Mouse (Mus musculus): ENCODE measurements around the gene Gm20431. TPM values are rescaled to one million over a fixed set of nuclear protein-coding genes. Genes with fewer than 3 reads are reported as not detected.
"Not testable (repeated sequence)": the region's sequence is repeated elsewhere in the genome, so short reads cannot be mapped to it uniquely, and the experiment has no call there.

Gm20431 gene
- polyA plus RNA-seq, 1 experiment from 2014 or later, result 6.1 TPM

GRCm38 (mm10) chr2:167622965-167623364 lies 38.3 kb downstream of the Gm20431 start:
- Histone ChIP-seq H3K36me3 (ENCODE audit: control insufficient read depth, insufficient read depth, low read length) (peaks cover 10% of the 10 kb centered on the region; the same call in 1 of the 2 replicates), H3K9me3 (ENCODE audit: control insufficient read depth, low read length) (no peaks in the 10 kb centered on the region), H3K4me1 (ENCODE audit: control insufficient read depth, insufficient read depth, low read length) (peaks cover 10% of the 10 kb centered on the region; the same call in 1 of the 2 replicates), H3K4me3 (ENCODE audit: low read length) (no peak overlapping the region), H3K27me3 (ENCODE audit: control insufficient read depth, insufficient read depth, low read length) (no peaks in the 10 kb centered on the region), H3K9ac (ENCODE audit: low read depth, low read length) (no peak overlapping the region), H3K27ac (ENCODE audit: low read depth, low read length) (no peak overlapping the region), H3K4me2 (replicated peaks; ENCODE audit: low read depth, low read length) (no peak overlapping the region)
- 67% methylated on average over 5 of the region's 5 CpGs for WGBS
- no peak for ATAC-seq (ENCODE audit: low FRiP score, low TSS enrichment)

DNA sequence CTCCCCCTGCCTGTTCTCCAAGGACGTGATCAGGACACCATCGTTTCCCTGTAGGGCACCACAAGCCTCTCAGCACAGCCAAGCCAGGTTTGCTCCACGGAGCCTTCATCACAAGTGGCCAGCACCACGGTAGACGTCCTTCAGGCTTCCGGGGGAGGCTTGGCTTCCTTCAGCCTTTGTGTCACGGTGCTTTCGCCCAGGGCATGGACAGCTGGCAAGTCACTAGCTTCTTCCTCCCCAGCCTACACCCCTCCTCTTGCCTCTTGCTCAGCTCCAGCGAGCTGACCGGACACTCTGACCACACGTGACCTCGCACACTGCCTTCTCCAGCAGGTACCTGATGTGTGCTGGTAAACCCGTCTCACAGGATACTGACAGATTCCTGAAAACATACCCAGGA lies 38.9 kb downstream of the Gm20431 start:
- Histone ChIP-seq H3K36me3 (ENCODE audit: control insufficient read depth, insufficient read depth, low read length) (peaks cover 12% of the 10 kb centered on the region; the same call in 1 of the 2 replicates), H3K9ac (ENCODE audit: low read depth, low read length) (no peak overlapping the region), H3K27ac (ENCODE audit: low read depth, low read length) (no peak overlapping the region), H3K4me3 (ENCODE audit: low read length) (no peak overlapping the region), H3K4me1 (ENCODE audit: control insufficient read depth, insufficient read depth, low read length) (peaks cover 10% of the 10 kb centered on the region; the same call in 1 of the 2 replicates), H3K4me2 (replicated peaks; ENCODE audit: low read depth, low read length) (no peak overlapping the region), H3K27me3 (ENCODE audit: control insufficient read depth, insufficient read depth, low read length) (no peaks in the 10 kb centered on the region), H3K9me3 (ENCODE audit: control insufficient read depth, low read length) (no peaks in the 10 kb centered on the region)
- ATAC-seq (ENCODE audit: low FRiP score, low TSS enrichment), result no peak
- 56% methylated on average over 13 of the region's 13 CpGs for WGBS

DNA sequence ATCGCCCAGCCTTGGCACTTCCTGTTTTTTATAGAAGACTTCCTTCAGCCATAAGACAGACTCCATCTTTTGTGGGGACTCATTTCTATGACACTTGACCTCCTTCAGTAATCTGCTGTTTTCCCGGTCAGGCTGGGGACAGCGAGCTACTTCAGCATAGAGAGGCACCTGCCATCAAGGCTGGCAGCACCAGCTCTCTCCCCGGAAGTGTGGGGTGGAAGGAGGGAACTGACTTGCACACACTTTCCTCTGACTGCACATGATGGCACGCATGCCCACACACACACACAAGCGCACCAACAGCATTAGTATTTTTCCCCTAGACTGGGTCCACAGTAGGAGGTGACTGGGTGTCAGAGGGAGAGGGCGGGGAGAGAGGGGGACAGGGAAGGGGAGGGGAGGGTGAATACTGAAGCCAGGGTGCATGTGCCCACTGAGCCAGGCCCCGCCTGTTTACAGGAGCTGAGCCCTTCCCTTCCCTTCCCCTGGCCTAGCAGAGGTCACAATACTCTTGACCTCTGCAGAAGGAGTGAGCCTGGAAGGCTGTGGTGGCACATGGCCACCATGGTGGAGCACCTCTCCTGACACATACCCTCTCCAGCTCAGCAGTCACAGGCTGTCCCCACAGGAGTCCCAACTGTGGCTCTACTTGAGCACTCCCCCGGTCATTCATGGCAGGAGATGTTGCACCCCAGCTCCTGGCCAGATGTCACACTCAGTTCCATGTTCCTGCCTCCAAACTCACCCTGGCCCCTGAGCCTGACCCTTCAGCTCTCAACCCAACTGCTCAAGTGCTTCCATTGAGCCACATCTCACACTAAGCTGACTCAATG lies 39.8 kb downstream of the Gm20431 start:
- WGBS, result 81% methylated on average over 9 of the region's 9 CpGs
- Histone ChIP-seq H3K4me2 (replicated peaks; ENCODE audit: low read depth, low read length) (no peak overlapping the region), H3K4me3 (ENCODE audit: low read length) (no peak overlapping the region), H3K9ac (ENCODE audit: low read depth, low read length) (no peak overlapping the region), H3K4me1 (ENCODE audit: control insufficient read depth, insufficient read depth, low read length) (peaks cover 10% of the 10 kb centered on the region; the same call in 1 of the 2 replicates), H3K36me3 (ENCODE audit: control insufficient read depth, insufficient read depth, low read length) (peaks cover 16% of the 10 kb centered on the region), H3K27me3 (ENCODE audit: control insufficient read depth, insufficient read depth, low read length) (no peaks in the 10 kb centered on the region), H3K27ac (ENCODE audit: low read depth, low read length) (no peak overlapping the region), H3K9me3 (ENCODE audit: control insufficient read depth, low read length) (no peaks in the 10 kb centered on the region)
- ATAC-seq (ENCODE audit: low FRiP score, low TSS enrichment), result no peak

GRCm38 (mm10) chr2:167617472-167617871 lies 43.8 kb downstream of the Gm20431 start:
- no peak overlapping the region for H3K4me3 ChIP-seq (ENCODE audit: low read length)
- WGBS, result 78% methylated on average over 4 of the region's 4 CpGs
- no peaks in the 10 kb centered on the region for H3K9me3 ChIP-seq (ENCODE audit: control insufficient read depth, low read length)
- no peak overlapping the region for H3K27ac ChIP-seq (ENCODE audit: low read depth, low read length)
- H3K4me2 ChIP-seq (replicated peaks; ENCODE audit: low read depth, low read length), result no peak overlapping the region
- peaks cover 6% of the 10 kb centered on the region; the same call in 1 of the 2 replicates for H3K4me1 ChIP-seq (ENCODE audit: control insufficient read depth, insufficient read depth, low read length)
- no peaks in the 10 kb centered on the region for H3K27me3 ChIP-seq (ENCODE audit: control insufficient read depth, insufficient read depth, low read length)
- H3K9ac ChIP-seq (ENCODE audit: low read depth, low read length), result no peak overlapping the region
- peaks cover 43% of the 10 kb centered on the region for H3K36me3 ChIP-seq (ENCODE audit: control insufficient read depth, insufficient read depth, low read length)
- ATAC-seq (ENCODE audit: low FRiP score, low TSS enrichment), result no peak

DNA sequence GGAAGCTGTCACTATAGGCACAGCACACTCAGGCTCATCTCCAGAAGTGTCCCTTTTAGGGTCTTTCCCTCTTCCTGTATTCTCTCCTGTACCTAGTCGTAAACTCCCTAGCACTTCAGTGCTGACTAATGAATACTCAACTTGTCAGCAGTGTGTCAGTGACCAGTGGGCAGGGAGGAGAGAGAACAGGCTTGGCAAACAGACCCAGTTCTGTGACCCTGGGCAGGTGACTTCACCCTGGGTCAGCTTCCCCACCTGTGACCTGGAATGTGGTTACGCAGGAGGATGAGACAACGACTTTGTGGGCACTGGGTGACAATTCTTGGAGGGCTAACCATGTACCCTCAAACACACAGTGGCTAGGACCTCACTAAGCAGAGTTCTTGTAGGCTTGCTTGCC lies 44.3 kb downstream of the Gm20431 start:
- H3K4me1 ChIP-seq (ENCODE audit: control insufficient read depth, insufficient read depth, low read length), result peaks cover 1% of the 10 kb centered on the region; the same call in 1 of the 2 replicates
- no peak for ATAC-seq (ENCODE audit: low FRiP score, low TSS enrichment)
- H3K4me2 ChIP-seq (replicated peaks; ENCODE audit: low read depth, low read length), result no peak overlapping the region
- H3K27me3 ChIP-seq (ENCODE audit: control insufficient read depth, insufficient read depth, low read length), result no peaks in the 10 kb centered on the region
- H3K27ac ChIP-seq (ENCODE audit: low read depth, low read length), result no peak overlapping the region
- H3K36me3 ChIP-seq (ENCODE audit: control insufficient read depth, insufficient read depth, low read length), result peaks cover 43% of the 10 kb centered on the region
- H3K9me3 ChIP-seq (ENCODE audit: control insufficient read depth, low read length), result no peaks in the 10 kb centered on the region
- H3K9ac ChIP-seq (ENCODE audit: low read depth, low read length), result no peak overlapping the region
- 79% methylated on average over 3 of the region's 3 CpGs for WGBS
- no peak overlapping the region for H3K4me3 ChIP-seq (ENCODE audit: low read length)

DNA sequence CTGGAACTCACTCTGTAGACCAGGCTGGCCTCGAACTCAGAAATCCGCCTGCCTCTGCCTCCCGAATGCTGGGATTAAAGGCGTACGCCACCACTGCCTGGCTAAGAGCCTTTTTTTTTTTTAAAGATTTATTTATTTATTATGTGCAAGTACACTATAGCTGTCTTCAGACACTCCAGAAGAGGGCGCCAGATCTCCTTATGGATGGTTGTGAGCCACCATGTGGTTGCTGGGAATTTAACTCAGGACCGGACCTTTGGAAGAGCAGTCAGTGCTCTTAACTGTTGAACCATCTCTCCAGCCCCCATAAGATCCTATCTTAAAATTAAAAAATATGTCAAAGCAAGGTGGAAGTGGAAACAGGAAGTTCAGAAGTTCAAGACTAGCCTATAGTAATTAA lies 48.0 kb downstream of the Gm20431 start:
- H3K4me2 ChIP-seq (replicated peaks; ENCODE audit: low read depth, low read length); H3K27me3 ChIP-seq (ENCODE audit: control insufficient read depth, insufficient read depth, low read length); ATAC-seq (ENCODE audit: low FRiP score, low TSS enrichment); H3K27ac ChIP-seq (ENCODE audit: low read depth, low read length); H3K9me3 ChIP-seq (ENCODE audit: control insufficient read depth, low read length); H3K9ac ChIP-seq (ENCODE audit: low read depth, low read length); H3K4me1 ChIP-seq (ENCODE audit: control insufficient read depth, insufficient read depth, low read length); H3K4me3 ChIP-seq (ENCODE audit: low read length): not testable (repeated sequence)
- peaks cover 56% of the 10 kb centered on the region for H3K36me3 ChIP-seq (ENCODE audit: control insufficient read depth, insufficient read depth, low read length)
- WGBS, result 93% methylated on average over 6 of the region's 7 CpGs

DNA sequence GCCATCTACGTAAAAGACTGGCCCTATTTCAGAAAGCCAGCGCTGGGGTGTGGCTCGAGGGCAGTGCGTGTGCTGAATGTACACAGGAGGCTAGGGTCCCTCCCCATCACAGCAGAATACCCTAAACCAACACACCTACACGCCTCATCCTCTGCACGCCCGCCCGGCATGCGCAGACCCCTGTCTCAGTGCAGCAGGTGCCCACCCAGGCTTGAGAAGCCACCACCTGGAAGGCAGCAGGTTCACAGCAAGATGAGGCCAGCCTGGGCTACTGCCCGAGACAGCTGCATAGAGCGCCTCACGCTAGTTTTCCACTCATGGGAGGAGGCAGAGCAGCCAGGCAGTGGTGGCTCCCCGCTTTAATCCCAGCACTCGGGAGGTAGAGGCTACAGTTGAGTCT lies 49.2 kb downstream of the Gm20431 start:
- Histone ChIP-seq H3K27ac (ENCODE audit: low read depth, low read length) (no peak overlapping the region), H3K4me1 (ENCODE audit: control insufficient read depth, insufficient read depth, low read length) (no peaks in the 10 kb centered on the region), H3K4me2 (replicated peaks; ENCODE audit: low read depth, low read length) (no peak overlapping the region), H3K27me3 (ENCODE audit: control insufficient read depth, insufficient read depth, low read length) (no peaks in the 10 kb centered on the region), H3K9ac (ENCODE audit: low read depth, low read length) (no peak overlapping the region), H3K36me3 (ENCODE audit: control insufficient read depth, insufficient read depth, low read length) (peaks cover 52% of the 10 kb centered on the region), H3K9me3 (ENCODE audit: control insufficient read depth, low read length) (no peaks in the 10 kb centered on the region), H3K4me3 (ENCODE audit: low read length) (no peak overlapping the region)
- 95% methylated on average over 14 of the region's 14 CpGs for WGBS
- no peak for ATAC-seq (ENCODE audit: low FRiP score, low TSS enrichment)

GRCm38 (mm10) chr2:167611287-167611686 lies 50.0 kb downstream of the Gm20431 start:
- Histone ChIP-seq H3K9me3 (ENCODE audit: control insufficient read depth, low read length) (no peaks in the 10 kb centered on the region), H3K4me1 (ENCODE audit: control insufficient read depth, insufficient read depth, low read length) (no peaks in the 10 kb centered on the region), H3K4me2 (replicated peaks; ENCODE audit: low read depth, low read length) (no peak overlapping the region), H3K27me3 (ENCODE audit: control insufficient read depth, insufficient read depth, low read length) (no peaks in the 10 kb centered on the region), H3K36me3 (ENCODE audit: control insufficient read depth, insufficient read depth, low read length) (peaks cover 50% of the 10 kb centered on the region), H3K9ac (ENCODE audit: low read depth, low read length) (no peak overlapping the region), H3K27ac (ENCODE audit: low read depth, low read length) (no peak overlapping the region), H3K4me3 (ENCODE audit: low read length) (no peak overlapping the region)
- 92% methylated on average over 10 of the region's 10 CpGs for WGBS
- ATAC-seq (ENCODE audit: low FRiP score, low TSS enrichment), result 0 out of 2 replicates have a peak, but pooled peaks have one; percentile 47

DNA sequence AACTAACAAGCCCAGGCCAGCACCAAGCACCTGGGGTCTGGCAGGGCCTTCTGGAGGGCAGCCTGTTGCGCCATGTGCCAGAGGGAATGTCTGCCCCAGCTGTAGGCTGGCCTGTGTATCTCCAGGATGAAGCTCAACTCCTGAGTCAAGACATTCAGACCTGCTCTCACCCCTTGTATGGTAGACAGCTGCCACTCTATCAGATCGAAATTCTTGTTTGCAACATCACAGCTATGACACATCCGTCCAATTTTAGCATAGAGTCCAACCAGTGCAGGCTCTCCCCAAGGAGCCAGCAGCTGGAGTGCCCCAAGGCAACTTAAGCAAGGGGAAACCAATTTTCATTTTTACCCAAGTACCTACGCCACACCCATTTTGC lies 54.6 kb downstream of the Gm20431 start:
- H3K36me3 ChIP-seq (ENCODE audit: control insufficient read depth, insufficient read depth, low read length), result peaks cover 25% of the 10 kb centered on the region
- no peak overlapping the region for H3K9ac ChIP-seq (ENCODE audit: low read depth, low read length)
- WGBS, result 86% methylated on average over 4 of the region's 4 CpGs
- H3K4me2 ChIP-seq (replicated peaks; ENCODE audit: low read depth, low read length), result no peak overlapping the region
- 0 out of 2 replicates have a peak, but pooled peaks cover 3% of the 10 kb centered on the region for H3K4me1 ChIP-seq (ENCODE audit: control insufficient read depth, insufficient read depth, low read length)
- H3K27me3 ChIP-seq (ENCODE audit: control insufficient read depth, insufficient read depth, low read length), result 0 out of 2 replicates have a peak, but pooled peaks cover 4% of the 10 kb centered on the region
- no peaks in the 10 kb centered on the region for H3K9me3 ChIP-seq (ENCODE audit: control insufficient read depth, low read length)
- H3K27ac ChIP-seq (ENCODE audit: low read depth, low read length), result no peak overlapping the region
- ATAC-seq (ENCODE audit: low FRiP score, low TSS enrichment), result no peak
- no peak overlapping the region for H3K4me3 ChIP-seq (ENCODE audit: low read length)

Data from kidney, embryonic 14.5 days (tissue).